Mouse (Mus musculus) limb, embryonic 14.5 days (tissue): Measurements from ENCODE around the gene Tmem223. TPM values are rescaled to one million over a fixed set of nuclear protein-coding genes. Genes with fewer than 3 reads are reported as not detected.

Experiments used
- ATAC-seq: fragments of 200-750 bp; cut with Nextera tagmentation; 2 replicates; pipeline ENCODE4 v1.8.0; 2017; ENCODE audit warnings: low read depth, moderate number of reproducible peaks, moderate TSS enrichment; ENCODE audit not compliant: low FRiP score
- DNase-seq: peaks from one replicate; pipeline ENCODE4 v3.0.0-alpha.2; 2015; ENCODE audit warnings: low spot score
- H3K27ac ChIP-seq: fragments of 300-500 bp; sonication (generic); replicated peaks from 2 replicates; pipeline ENCODE4 v1.5.1; 2014; ENCODE audit warnings: low read depth, mild to moderate bottlenecking, low read length, moderate library complexity, mixed read lengths
- H3K27me3 ChIP-seq: fragments of 300-500 bp; sonication (generic); 2 replicates; pipeline ENCODE4 v1.6.1; 2014; ENCODE audit warnings: low read length, mixed read lengths; ENCODE audit not compliant: control insufficient read depth, insufficient read depth
- H3K36me3 ChIP-seq: fragments of 300-500 bp; sonication (generic); 2 replicates; pipeline ENCODE4 v1.6.1; 2014; ENCODE audit warnings: mild to moderate bottlenecking, low read length, moderate library complexity, mixed read lengths; ENCODE audit not compliant: control insufficient read depth, insufficient read depth
- H3K4me1 ChIP-seq: fragments of 300-500 bp; sonication (generic); 2 replicates; pipeline ENCODE4 v1.6.1; 2014; ENCODE audit warnings: antibody characterized with exemption, low read length, mixed read lengths; ENCODE audit not compliant: control insufficient read depth, insufficient read depth
- H3K4me2 ChIP-seq: fragments of 300-500 bp; sonication (generic); replicated peaks from 2 replicates; pipeline ENCODE4 v1.6.1; 2014; ENCODE audit warnings: low read depth, mild to moderate bottlenecking, low read length, moderate library complexity; ENCODE audit not compliant: severe bottlenecking
- H3K4me3 ChIP-seq: fragments of 300-500 bp; sonication (generic); replicated peaks from 2 replicates; pipeline ENCODE4 v1.5.1; 2014; ENCODE audit warnings: low read length
- H3K9ac ChIP-seq: fragments of 300-500 bp; sonication (generic); 2 replicates; pipeline ENCODE4 v1.6.1; 2014; ENCODE audit warnings: mild to moderate bottlenecking, low read depth, low read length, moderate library complexity; ENCODE audit not compliant: severe bottlenecking
- H3K9me3 ChIP-seq: fragments of 300-500 bp; sonication (generic); 2 replicates; pipeline ENCODE4 v1.6.1; 2016; ENCODE audit warnings: low read length; ENCODE audit not compliant: control insufficient read depth
- POLR2A ChIP-seq: fragments of 200-500 bp; IDR thresholded peaks from 2 replicates; pipeline ENCODE4 v1.8.0; 2012; ENCODE audit warnings: inconsistent platforms, mild to moderate bottlenecking, moderate library complexity, borderline replicate concordance; ENCODE audit not compliant: insufficient read depth, insufficient read length; ENCODE audit errors: extremely low read depth
- WGBS: fragments of 180-500 bp; shearing (Covaris S2); extraction: QIAGEN DNeasy Blood & Tissue Kit; methylation state at CpG from one replicate; pipeline ENCODE4 v1.1.7; 2014; 5-methylcytosine and 5-hydroxymethylcytosine counted together
- polyA plus RNA-seq, 2 experiments: library from polyadenylated mRNA; depleted of rRNA in 1 of 2; stranded (reverse) in 1 of 2; unstranded in 1 of 2; fragments of >200 nt; fragmentation: Nextera tagmentation in 1 of 2; extraction: Ambion mirVana in 1 of 2; gene quantifications; 2 replicates each; pipeline versions ENCODE4 v1.2.1 to v1.2.3; 2012 to 2014

The Tmem223 gene
- polyA plus RNA-seq, 2 experiments = 192 to 220 TPM

DNA sequence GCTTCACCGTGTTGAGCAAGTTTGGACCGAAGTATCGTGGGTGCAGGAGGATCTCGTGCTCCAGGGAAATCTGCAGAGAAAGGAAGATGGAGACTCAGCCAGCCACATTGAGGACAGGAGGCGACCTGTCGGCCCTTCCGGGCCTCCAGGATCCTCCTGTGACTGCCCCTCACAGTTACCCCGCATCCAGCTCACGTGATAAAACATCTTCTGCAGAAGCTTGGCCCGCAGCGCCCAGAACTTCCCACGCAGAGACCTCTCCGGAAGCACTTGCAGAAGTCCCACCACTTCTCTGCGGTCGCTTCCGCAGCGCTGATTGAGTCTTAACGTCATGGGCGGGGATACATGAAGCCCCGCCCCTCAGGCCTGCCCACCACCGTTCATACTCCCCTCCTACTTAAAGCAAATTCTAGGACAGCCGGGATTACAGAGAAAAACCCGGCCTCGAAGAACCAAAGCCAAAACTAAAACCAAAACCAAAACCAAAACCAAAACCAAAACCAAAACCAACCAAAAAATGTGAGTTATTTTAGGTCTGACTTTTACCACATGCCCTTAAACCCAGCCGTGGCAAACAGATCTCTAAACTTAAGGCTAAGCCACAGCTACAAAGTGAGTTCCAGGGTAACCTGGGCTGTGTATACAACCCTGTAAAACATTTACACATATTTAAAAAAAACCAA, 27.6 kb downstream of the Tmem223 start, which contains the start of gene Polr2g:
TSS of gene Polr2g (minus strand) at position 314 of the 683 bp plus-strand sequence.
- under 1% methylated on average over 25 of the region's 25 CpGs for WGBS
- Histone ChIP-seq H3K4me1 (peaks cover 12% of the 10 kb centered on the region), H3K4me3 (peak within 1 kb of the TSS; percentile 81), H3K36me3 (peaks cover 26% of the 10 kb centered on the region), H3K9ac (peak within 1 kb of the TSS; percentile 79), H3K9me3 (no peaks in the 10 kb centered on the region), H3K4me2 (peak within 1 kb of the TSS; percentile 57), H3K27me3 (no peaks in the 10 kb centered on the region), H3K27ac (peak within 1 kb of the TSS; percentile 53; the same call in 1 of the 2 replicates)
- peak; percentile 75 for ATAC-seq
- peak; percentile 46; the same call in 1 of the 2 replicates for TF ChIP-seq POLR2A
- peak; percentile 96 for DNase-seq

GRCm38 (mm10) chr19:8798947-8799315, 28.1 kb downstream of the Tmem223 start:
- H3K9ac ChIP-seq = peak overlapping the region; percentile 79; the same call in 1 of the 2 replicates
- ATAC-seq = no peak
- no peak overlapping the region for H3K27ac ChIP-seq
- H3K9me3 ChIP-seq = no peaks in the 10 kb centered on the region
- peaks cover 25% of the 10 kb centered on the region for H3K36me3 ChIP-seq
- peak overlapping the region; percentile 57; the same call in 1 of the 2 replicates for H3K4me2 ChIP-seq
- peaks cover 12% of the 10 kb centered on the region for H3K4me1 ChIP-seq
- no peaks in the 10 kb centered on the region for H3K27me3 ChIP-seq
- no peak for TF ChIP-seq POLR2A
- peak overlapping the region; percentile 81 for H3K4me3 ChIP-seq
- DNase-seq = no peak

DNA sequence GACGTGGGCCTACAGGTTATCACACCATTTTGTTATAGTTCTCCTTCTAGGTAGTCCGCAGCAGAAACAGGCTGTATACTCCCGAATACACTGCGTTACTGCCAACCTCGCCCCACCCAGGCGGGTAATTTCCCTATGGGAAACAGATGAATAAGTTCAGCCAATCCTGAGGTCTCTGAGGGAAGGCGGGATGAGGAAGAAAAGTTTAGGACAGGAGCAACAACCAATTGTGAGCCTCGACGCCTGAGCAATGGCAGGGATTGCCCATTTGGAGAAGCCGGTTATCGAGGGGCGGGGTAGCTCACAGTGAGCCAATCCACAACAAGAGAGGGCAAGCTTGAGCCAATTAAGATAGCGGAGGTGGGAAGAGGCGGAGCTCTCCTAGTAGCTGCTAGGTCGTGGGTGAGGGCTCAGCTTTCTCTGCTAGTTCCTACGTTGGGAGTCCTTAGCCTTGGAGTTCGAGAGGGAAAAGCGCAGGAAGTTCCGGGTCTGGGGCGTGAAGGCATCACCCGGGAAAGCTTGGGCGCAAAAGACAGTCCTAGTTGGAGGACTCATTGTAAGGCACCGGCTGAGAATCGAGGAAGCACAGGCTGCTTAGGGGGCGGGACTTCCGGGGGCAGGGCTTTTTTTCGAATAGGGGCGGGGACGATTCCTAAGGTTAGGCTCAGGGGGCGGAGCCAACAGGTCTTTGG, 31.5 kb downstream of the Tmem223 start, which contains the start of gene Zbtb3:
TSS of gene Zbtb3 (plus strand) at position 426 of the 692 bp plus-strand sequence.
- ATAC-seq = peak; percentile 98
- DNase-seq = peak; percentile 99
- peak within 1 kb of the TSS; percentile 51 for H3K9ac ChIP-seq

DNA sequence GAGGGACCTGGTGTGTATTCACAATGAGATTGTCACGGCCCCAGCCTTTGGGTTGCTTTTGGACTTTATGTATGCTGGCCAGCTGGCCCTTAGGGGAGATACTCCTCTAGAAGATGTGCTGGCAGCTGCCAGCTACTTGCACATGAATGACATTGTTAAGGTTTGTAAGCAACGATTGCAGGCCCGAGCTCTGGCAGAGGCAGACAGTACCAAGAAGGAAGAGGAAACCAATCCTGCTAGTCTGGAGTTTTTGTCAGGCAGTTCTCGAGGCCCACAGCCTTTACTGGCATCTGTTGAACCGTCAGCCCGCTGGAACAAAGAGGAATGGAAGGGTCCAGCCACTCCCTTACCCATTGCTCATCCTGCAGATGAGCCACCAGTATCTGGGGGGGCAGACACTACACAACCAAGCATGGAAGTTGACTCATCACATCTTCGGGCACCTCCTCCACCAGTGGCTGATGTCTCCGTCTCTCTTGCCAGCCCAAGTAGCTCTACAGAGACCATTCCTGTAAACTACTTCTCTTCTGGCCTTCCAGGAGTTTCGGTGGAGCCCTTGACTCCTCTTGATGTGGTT, 32.5 kb downstream of the Tmem223 start:
- H3K4me3 ChIP-seq = peak overlapping the region; percentile 58; the same call in 1 of the 2 replicates
- ATAC-seq (no peak), DNase-seq (no peak)
- H3K9me3 ChIP-seq = no peaks in the 10 kb centered on the region
- H3K36me3 ChIP-seq = peaks cover 42% of the 10 kb centered on the region
- H3K4me1 ChIP-seq = peaks cover 12% of the 10 kb centered on the region
- H3K4me2 ChIP-seq = peak overlapping the region; percentile 70
- no peaks in the 10 kb centered on the region for H3K27me3 ChIP-seq
- peak overlapping the region; percentile 80 for H3K27ac ChIP-seq
- H3K9ac ChIP-seq = no peak overlapping the region
- TF ChIP-seq POLR2A = no peak
- 86% methylated on average over 9 of the region's 9 CpGs for WGBS

More for the DNA sequence above, 31.5 kb downstream of the Tmem223 start, which contains the start of gene Zbtb3:
- H3K36me3 ChIP-seq = peaks cover 33% of the 10 kb centered on the region
- H3K4me2 ChIP-seq = peak within 1 kb of the TSS; percentile 70
- H3K27ac ChIP-seq = peak within 1 kb of the TSS; percentile 80
- H3K4me1 ChIP-seq = peaks cover 12% of the 10 kb centered on the region
- peak within 1 kb of the TSS; percentile 58 for H3K4me3 ChIP-seq
- under 1% methylated on average over 29 of the region's 30 CpGs for WGBS
- no peaks in the 10 kb centered on the region for H3K9me3 ChIP-seq
- TF ChIP-seq POLR2A = peak; percentile 45; the same call in 1 of the 2 replicates
- H3K27me3 ChIP-seq = no peaks in the 10 kb centered on the region
